Mouse (Mus musculus) kidney, postnatal 10 days (tissue): ENCODE measurements around the gene I0C0044D17Rik.

ENCODE experiments used
- DNase-seq: peaks from one replicate; pipeline ENCODE4 v3.0.0; 2021; ENCODE audit warnings: mixed read lengths

I0C0044D17Rik gene

DNA sequence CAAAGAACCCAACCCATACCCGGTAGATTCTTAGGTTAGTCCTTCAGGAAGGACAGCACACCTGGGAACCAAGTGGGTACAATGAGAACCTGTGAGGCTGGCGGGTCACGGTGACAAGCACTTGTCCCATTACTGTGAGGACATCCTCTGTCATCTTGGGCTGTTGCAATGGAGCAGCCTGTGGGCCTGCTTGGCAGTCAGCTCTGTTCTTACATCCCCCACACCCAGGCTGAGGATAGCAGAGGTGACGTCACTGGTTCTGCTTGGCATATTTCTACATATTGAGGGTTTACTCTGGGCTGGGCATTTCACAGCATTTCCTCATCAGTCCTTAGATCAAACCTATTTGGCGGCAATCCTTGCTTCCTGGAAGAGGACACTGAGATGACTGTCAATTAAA, 49.9 kb downstream of the I0C0044D17Rik start:
- DNase-seq, result no peak
